Mouse (Mus musculus): ENCODE data around the gene Mypn.

The Mypn gene

DNA sequence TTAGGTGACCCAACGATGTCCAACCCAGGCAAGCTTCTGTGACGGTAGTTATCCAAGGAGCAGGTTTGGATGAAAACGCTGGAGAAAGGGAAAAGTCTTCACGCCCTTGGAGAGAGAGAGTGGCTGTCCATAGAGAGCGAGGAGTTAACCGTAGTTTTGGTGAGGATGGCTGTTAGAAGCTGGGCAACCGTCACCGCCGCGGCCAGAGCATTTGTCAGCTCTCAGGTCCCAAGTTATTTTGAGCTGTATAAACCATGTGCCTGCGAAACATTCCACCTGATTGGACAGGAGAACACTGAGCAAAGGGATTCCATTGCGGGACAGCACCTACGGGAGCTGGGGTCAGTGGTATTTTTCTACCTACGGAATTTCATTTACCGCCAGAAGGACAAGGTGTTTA is at the start of gene Mypn:
TSS of gene Mypn (minus strand) at position 225 of the 400 bp plus-strand sequence.
- CTCF ChIA-PET, result interaction anchor here (0.6 kb wide), 1 partner anchor 283 kb away, joined by 3 read pairs; no protein-coding TSS in a partner anchor

DNA sequence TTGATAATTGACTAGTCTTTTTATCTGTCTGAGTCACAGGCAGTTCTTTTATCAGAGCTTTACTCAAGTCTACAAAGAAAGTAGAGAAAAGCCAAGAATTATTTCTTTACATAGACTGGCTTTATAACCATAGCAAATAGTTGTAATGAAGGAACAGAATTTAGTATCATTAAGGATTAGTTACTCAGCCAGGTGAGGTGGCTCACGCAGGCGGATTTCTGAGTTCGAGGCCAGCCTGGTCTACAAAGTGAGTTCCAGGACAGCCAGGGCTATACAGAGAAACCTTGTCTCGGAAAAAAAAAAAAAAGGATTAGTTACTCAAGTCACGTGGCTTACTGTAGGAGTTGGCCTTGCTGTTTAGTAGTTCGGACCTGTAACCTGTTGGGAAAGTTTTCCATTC is 44.7 kb upstream of the Mypn start:
- CTCF ChIA-PET, result interaction anchor here (0.5 kb wide), 1 partner anchor 112 kb away, joined by 4 read pairs; no protein-coding TSS in a partner anchor

DNA sequence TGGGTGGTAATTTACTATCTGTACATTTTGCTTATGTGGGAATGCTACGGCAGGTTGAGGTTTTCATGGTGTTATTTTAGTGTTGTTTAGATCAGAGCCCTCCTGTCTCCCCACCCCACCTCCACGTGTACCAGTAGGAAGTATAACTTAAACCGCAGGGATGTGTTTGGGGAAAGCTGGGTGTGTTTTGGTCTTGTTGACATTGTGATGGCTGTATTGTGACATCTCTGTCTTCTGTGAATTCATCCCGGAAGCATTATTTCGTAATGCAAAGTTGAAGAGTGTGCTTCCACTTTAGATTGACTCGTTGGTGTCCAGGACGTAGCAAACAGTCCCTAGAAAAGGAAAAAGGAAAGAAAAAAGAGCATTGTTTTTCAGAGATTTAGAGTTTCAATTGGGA is 43.7 kb upstream of the Mypn start:
- CTCF ChIA-PET, result no interaction called here

DNA sequence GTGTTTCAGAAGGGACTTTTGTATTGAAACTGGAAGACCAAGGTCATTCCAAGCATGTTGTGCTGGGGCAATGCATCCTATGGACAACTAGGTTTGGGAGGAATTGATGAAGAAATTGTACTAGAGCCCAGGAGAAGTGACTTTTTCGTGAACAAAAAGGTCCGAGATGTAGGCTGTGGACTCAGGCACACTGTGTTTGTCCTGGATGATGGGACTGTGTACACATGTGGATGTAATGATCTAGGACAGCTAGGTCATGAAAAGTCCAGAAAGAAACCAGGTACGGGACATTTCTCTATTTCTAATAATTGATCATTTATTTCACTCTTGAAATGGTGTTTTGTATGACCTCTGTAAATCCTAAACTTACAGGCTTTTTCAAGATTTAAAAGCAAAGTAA is 42.1 kb upstream of the Mypn start:
- CTCF ChIA-PET, result interaction anchor here (0.6 kb wide), 2 partner anchors 92 to 492 kb away, joined by 4 read pairs; no protein-coding TSS in a partner anchor

DNA sequence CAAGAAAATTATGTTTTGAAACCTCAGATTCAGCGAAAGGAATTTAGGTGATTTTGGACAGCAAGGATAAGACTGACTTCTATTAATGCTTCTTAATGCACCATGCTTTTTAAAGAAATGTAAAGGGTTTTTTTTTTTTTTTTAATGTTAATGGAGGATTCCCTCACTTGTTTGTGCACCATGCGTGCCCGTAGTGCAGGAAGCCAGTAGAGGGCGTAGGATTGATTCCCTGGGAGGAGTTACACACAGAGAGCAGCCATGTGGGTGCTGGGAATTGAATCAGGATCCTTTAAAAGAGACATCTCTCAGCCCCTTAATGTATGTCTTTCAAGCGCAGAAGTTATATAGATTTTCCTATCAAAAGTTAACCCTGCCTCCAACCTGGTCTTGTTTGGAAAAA is 41.0 kb upstream of the Mypn start:
- CTCF ChIA-PET, result interaction anchor here (0.6 kb wide), 1 partner anchor 217 kb away, joined by 4 read pairs; no protein-coding TSS in a partner anchor

DNA sequence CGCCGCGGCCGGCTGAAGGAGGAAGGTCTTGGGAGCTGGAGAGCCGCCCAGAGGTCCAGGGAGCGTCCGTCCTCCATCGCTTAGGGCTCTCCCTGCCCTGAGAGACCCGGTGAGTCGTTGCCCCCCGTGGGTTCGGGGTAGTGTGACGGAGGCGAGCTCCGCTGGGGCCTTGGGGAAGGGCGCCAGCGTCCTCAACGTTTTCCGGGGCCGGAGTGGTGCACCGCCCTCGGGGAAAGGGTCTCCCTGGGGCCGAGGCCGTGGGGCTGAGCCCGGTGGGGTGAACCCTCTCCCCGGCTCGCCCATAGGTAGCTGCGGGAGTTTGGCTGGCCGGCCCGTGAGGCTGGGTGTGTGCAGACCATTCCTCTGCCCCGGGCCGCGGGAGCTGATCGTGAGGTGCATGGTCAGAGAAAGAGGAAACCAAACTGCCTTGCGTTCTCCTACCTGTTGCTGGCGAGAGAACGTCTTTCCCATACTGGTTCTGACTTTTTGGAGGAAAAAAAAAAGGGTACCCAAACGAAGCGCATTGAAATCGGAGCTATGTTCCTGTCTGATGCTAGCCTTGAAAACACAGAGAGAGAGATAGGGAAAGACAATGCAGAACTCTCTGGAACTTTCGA is 40.4 kb upstream of the Mypn start:
- CTCF ChIA-PET, result interaction anchor here (0.6 kb wide), 1 partner anchor 217 kb away, joined by 4 read pairs; no protein-coding TSS in a partner anchor

DNA sequence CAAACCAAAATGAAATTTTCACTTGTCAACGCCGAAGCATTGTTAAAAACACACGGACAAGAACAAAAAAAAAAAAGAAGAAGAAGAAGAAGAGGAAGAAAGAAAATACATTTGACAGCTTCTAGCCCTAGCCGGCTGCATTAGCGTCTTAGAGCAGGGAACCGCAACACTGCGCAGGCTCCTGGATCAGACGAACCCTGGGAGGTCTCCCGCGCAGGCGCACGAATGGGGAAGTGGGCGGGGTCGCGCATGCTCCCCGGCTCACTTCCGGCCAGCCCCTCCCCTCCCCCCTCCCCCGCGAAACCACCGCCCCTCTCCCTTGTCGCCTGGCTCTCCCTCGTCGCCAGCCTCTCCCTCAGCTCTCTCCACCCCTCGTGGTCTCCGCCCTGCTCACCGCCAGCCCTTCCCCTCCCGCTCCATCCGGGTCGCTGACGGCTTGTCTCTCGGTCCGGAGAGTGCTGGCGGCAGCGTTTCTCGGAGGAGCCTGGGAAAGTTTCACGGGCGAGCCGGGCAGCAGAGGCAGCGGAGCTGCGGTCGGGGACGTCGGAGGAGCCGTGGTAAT is 39.8 kb upstream of the Mypn start, which contains the start of gene Herc4:
TSS of gene Herc4 (plus strand) at position 318 of the 562 bp plus-strand sequence.
- CTCF ChIA-PET, result interaction anchor here (0.6 to 0.7 kb wide), 2 partner anchors 22 to 181 kb away, joined by 3 to 4 read pairs; no protein-coding TSS in a partner anchor

DNA sequence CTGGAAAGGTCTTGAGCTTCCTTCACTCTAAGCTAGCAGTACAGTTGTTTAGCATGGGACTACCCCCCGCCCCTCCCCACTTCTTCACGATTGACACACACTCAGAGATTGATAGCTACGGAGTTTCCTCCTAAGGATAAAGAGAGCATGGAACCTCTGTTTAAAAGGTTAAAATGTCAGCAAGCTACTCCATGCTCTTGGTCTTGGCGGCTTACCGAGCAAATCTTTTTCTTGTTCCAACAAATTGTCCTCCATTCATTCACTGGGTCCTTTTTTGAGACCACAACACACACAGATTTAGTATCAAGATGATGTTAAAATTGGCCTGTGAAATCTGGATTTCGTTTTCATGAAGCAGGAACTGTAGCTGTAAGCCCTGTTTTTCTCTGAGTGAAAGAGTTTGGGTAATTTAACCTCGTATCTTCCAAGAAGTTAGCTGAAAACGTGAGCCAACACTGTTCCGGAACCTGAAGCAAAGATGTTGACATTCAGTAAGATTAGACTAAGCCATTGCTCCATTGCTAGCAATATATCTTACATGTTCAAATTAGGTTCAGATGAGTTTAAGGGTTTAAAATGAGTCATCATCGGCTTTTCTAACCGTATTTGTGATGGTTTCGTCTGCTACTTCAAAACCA is 39.2 kb upstream of the Mypn start:
- CTCF ChIA-PET, result interaction anchor here (0.6 to 0.7 kb wide), 2 partner anchors 23 to 180 kb away, joined by 3 to 4 read pairs; no protein-coding TSS in a partner anchor

DNA sequence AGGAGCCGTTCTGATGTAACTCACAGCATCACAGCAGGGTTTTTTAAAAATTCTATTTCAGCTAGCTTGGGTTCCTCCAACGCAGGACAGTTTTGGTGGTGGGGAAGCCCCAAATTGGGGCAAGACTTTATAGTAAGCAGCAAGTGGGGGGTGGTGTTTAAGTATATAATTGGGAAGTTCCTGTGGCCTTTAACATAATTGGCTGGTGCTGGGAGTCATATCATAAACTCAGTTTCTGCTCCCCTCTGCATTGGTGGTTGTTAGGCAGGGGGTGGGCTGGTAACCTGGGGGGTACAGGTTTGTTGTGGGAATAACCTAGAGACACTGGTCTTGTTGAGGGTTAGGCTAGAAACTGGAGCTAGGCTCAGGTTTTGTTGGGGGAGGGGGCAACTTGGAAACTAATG is 37.1 kb upstream of the Mypn start:
- CTCF ChIA-PET, result no interaction called here

DNA sequence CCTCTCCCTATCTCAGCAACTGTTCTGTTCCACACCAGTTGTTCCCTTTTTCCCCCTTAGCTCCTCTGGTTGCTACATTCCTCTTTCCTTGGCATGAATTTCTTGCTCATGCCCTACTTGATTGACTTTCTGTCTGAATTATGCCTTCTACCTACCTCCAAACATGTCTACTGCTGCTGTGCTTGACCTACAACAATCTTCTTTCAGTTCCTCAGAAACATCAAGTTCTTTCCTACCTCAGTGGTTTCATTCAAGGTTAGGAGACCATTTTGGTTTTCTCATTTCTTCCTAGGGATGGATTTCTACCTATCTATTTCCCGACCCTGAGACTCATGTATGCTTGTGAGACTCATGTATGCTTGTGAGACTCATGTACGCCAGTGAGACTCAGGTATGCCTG is 36.1 kb upstream of the Mypn start:
- CTCF ChIA-PET, result no interaction called here

DNA sequence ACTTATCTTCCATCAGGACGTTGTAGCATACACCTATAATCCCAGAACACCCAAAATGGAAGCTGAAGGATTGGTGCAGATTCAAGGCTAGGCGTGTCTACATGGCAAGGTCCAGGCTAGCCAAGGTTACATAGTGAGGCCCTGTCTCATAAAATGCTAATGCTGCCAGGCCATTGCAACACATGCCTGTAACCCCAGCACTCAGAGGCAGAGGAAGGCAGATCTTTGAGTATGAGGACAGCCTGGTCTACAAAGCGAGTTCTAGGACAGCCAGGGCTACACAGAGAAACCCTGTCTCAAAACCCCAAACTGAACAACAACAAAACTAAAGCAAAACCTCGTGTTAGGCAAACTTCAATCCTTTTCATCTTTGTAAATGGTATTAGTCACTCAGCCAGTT is 34.3 kb upstream of the Mypn start:
- CTCF ChIA-PET, result no interaction called here

DNA sequence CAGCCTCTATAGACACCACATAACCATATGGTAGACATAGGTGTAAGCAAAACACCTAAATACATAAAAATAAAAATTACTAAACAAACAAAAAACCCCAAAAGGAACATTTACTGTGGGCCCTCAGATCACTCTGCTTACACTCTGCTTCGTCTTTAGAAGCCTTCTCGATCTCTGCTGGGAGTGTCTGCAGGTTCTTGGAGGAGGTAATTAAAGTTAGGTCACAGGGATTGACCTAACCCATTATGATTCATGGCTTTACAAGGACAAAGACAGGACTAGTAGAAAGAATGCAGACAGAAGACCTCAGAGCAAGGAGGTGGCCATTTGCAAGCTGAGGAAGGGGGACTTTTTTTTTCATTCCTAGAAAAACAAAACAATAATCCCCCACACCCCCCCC is 33.5 kb upstream of the Mypn start:
- CTCF ChIA-PET, result no interaction called here

DNA sequence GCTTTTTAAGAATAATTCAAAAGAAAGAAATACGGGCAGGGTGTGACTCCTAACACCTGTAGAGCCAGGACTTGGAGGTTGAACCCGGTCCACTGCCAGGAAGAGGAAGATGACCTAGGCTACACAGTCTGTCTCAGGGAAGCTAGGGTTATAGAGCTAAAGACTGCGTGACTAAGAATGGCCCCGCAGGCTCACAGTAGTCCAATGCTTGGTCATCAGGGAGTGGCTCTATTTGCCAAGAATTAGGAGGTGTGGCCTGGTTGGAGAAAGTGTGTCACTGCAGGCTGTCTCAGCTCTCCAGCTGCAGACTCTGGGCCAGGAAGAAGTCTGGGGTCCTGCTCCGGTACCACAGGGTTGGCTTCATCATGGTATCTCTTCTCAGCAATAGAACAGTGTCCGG is 32.9 kb upstream of the Mypn start:
- CTCF ChIA-PET, result no interaction called here

DNA sequence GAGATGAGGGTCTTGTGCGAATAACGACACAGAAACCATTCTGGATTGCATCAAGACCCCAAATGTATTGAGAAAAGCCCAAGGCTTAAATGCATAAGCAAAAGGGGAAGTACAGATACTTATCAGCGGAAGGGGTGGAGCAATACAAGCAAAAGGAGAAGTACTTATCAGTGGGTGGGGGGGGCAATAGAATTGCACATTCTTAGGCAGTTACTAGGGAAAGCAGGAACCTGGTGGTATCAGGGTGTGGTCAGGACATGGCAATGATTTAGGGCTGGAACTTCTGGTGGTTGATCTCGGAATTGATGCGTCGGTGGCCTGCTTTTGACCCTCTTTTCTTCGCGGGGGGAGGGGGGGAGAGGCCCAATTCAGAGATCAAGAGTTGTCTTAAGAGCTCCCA is 32.1 kb upstream of the Mypn start:
- CTCF ChIA-PET, result no interaction called here

DNA sequence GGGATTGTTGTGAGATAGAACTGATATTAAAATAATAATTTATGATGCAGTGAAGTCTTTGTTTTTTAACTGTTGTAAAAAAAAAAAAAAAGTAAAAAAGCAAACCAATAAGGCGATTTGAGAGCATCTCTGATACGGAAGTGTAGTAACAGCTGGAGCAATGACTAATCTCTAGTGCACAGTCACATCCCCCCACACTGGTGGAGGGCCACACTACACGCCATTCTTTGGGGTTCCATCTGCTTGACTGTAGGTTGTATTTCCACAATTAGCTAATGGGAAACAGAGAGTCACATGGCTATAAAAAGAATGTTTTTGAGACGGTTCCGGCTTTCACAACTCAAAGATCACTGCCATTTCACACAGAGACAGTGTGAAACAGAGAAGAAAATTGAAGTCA is 30.4 kb upstream of the Mypn start:
- CTCF ChIA-PET, result no interaction called here

DNA sequence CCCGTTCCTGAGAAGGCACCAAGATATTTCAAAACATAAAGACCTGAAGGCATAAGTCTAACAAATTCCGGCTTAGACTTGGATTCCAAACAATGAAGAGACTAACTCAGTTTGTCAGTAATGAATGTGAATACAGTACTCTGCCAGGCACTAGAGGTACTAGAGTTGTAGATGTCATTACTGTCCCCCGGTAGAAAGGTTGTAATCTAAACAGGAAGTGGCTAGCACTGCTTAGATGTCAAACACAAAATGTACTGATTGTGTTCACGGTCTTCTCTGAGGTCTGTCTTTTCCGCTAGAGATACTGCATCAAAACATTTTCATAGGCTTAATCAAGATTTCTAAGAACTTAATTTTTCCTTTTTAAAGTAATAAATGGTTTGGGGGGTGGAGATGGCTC is 27.9 kb upstream of the Mypn start:
- CTCF ChIA-PET, result no interaction called here

DNA sequence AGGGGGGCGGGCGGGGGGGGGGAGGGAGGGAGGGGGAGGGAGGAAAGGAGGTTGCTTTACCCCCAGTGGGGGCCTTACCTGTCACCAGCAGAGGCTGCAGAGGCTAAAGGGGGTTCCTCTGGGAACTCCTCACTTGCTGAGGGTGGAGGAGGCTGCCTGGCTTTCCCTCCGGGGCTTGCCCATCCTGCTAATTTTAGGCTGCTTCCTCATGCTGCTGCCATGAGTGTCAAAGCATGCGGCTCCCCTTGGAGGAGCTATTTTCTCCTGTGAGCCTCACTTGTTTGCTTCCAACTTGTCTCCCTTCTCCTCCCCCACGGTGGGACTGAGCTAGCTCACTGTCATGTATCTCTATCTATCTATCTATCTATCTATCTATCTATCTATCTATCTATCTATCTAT is 27.1 kb upstream of the Mypn start:
- CTCF ChIA-PET, result no interaction called here

DNA sequence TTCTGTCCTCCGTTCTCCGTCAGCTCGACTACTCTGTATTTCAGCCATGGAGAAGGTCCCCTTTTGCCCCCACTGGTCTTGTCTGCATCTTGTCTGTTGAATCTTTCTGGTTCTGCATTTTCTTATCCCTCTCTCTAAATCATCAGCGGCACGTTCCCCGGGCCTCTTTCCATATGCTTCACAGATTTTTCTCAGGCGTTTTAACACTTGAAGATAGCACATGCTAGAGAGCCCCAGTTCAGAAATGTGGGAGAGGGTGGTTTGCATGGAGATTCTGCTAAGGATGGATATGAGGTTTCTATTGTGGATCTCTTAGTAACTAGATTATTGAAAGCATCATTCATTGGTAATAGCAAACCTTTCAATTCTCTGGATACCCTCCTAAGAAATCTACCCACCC is 26.5 kb upstream of the Mypn start:
- CTCF ChIA-PET, result no interaction called here

DNA sequence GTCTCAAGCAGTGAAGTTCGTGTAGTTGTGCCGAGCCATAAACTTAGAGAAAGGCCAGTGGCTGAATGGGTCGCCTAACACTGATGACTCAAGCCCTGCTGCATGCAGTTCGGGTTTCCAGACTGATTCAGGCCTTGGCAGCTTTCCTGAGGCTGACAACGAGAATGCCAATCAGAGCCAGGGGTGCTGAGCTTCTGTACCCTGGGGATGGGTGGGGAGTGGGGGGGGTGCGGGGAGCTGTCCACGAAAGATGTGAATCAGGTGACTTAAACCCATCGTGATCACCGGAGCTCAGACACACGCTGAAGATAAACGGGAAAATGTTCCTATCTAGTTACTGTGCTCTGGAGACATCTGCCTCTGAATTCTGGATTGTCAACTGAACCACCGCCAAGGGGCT is 20.6 kb upstream of the Mypn start:
- CTCF ChIA-PET, result no interaction called here

DNA sequence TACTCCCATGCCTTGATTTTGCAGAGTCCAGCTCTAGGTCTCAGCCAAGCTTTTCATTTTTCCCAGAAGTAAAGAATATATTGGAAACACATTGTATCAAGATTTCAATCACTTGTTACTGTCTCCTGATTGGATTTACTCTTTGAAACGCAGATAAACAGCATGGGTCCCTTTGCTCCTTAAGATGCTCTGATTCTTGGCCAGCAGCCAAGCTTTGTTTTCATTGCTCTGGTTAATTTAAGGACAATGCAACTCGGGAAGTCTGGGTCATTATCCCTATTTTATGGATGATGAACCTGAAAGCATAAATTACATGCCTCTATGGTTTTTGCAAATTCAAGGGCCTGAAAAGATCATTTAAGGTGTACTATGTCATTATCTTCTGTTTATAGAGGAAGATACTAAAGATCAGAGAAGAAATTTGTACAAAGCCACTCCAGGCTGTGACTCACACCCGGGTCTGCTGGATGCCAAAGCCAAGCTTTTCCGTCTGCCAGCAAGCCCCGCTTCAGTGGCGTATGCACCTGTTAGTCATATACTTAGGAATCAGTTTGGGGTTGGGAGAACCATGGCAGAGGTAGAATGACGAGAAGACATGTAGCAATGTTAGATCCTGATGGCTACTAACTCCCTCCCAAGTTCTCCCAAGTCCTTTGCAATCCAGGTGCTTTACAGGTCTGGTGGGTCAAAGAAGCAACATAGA is 17.5 kb upstream of the Mypn start:
- CTCF ChIA-PET, result no interaction called here

DNA sequence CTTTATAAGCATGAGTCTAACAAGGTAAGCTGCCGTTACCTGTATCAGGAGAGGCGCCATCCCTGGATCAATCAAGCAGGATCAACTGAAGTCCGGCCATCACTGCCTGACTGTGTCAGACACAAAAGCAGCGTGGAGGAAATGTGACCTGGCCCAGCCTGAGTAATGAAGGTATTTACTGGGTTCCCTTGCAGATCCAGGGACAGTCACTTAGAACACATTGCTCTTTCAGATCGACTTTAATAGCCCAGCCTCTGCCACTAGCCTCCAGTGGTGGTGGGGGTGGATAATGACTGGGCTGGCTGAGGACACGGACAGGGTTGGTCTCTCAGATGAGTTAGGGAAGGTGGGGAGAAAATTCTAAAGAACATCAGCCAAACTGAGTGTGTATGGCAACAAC is 5.1 kb upstream of the Mypn start:
- CTCF ChIA-PET, result no interaction called here

DNA sequence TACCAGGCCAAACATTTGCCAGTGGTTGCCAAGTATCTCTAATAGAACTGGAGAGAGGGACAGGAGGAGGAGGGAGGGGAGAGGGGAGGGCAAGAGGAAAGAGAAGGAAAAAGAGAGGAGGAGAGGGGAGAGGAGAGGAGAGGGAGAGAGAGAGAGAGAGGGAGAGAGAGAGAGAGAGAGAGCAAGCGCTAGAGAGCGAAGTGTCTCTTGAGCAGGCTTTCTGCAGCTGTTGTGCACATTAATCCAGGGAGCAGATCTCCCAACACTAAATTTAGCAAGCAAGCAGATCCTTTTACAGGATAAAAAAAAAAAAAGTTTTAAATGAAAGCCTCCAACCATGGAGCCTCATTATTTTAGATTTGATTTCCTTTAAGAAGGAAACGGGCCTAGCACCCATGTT is 750 bp downstream of the Mypn start:
- CTCF ChIA-PET, result no interaction called here

DNA sequence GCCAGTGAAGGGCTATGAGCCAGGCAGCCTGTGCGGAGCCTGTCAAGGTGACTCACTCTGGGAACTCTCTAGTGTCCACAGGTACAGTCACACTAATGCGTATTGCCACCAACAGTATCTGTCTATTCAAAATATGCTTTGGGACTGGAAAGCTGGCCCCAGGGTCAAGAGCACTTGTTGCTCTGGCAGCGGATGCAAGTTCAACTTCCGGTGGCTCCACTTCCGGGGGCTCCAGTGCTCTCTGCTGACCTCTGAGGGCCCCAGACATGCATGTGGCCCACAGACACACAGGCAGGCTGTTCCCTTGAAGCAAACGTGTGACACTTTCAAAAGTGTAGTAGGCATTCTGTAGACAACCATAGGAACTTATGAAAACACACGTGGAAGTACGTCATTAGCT is 2.2 kb downstream of the Mypn start:
- CTCF ChIA-PET, result no interaction called here

Data from spleen, embryonic (tissue).